Mouse (Mus musculus): ENCODE measurements around the gene Defb21. TPM values are rescaled to one million over a fixed set of nuclear protein-coding genes. Genes with fewer than 3 reads are reported as not detected.

The Defb21 gene
- polyA plus RNA-seq, 1 experiment from 2014 or later = not detected

DNA sequence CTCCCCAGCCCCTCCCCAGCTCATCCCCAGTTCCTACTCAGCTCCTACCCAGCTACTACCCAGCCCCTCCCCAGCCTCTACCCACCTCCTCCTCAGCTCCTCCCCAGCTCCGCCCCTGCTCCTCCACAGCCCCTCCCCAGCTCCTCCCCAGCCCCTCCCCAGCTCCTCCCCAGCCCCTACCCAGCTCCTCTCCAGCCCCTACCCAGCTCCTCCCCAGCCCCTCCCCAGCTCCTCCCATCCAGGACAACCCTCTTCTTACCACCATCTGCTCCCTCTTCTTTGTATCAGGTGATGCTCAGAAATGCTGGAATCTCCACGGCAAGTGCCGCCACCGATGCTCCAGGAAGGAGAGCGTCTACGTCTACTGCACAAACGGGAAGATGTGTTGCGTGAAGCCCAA is 39.6 kb downstream of the Defb21 start:
- Histone ChIP-seq H3K4me2 (replicated peaks) (no peak overlapping the region), H3K9ac (no peak overlapping the region), H3K9me3 (no peaks in the 10 kb centered on the region), H3K36me3 (no peaks in the 10 kb centered on the region), H3K4me1 (no peaks in the 10 kb centered on the region), H3K4me3 (no peak overlapping the region), H3K27ac (no peak overlapping the region), H3K27me3 (no peaks in the 10 kb centered on the region)
- no peak; the same call in 1 of the 2 replicates for ATAC-seq (ENCODE audit: low FRiP score, low read depth)
- WGBS = 37% methylated on average over 7 of the region's 8 CpGs

DNA sequence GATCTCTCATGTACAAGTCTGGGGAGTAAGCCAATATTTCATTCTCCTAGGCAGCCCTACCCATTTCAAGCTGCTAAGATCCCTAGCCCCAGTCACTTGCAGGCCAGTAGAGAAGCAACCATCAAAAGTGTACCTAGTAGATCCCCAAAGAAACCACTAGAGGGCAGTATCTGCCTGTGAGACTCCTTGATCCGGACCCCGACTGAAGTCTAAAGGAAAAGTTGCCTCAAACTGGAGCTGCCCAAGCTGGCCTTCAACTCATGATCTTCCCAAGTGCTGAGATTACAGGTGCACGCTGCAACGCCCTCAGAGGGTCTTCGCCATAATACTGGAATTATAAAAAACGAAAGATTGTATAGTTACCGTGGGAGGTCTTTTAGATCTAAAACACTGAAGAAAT is 43.0 kb downstream of the Defb21 start:
- no peak overlapping the region for H3K4me3 ChIP-seq
- no peak overlapping the region for H3K27ac ChIP-seq
- no peaks in the 10 kb centered on the region for H3K27me3 ChIP-seq
- H3K4me1 ChIP-seq = no peaks in the 10 kb centered on the region
- H3K9ac ChIP-seq = no peak overlapping the region
- H3K4me2 ChIP-seq (replicated peaks) = no peak overlapping the region
- WGBS = 10% methylated on average over 7 of the region's 7 CpGs
- H3K9me3 ChIP-seq = no peaks in the 10 kb centered on the region
- 0 out of 2 replicates have a peak, but pooled peaks have one; percentile 36 for ATAC-seq (ENCODE audit: low FRiP score, low read depth)
- no peaks in the 10 kb centered on the region for H3K36me3 ChIP-seq

GRCm38 (mm10) chr2:152616470-152616869 is 43.9 kb downstream of the Defb21 start:
- Histone ChIP-seq H3K4me1 (no peaks in the 10 kb centered on the region), H3K4me3 (no peak overlapping the region), H3K9me3 (no peaks in the 10 kb centered on the region), H3K9ac (no peak overlapping the region), H3K27me3 (no peaks in the 10 kb centered on the region), H3K27ac (no peak overlapping the region), H3K36me3 (no peaks in the 10 kb centered on the region), H3K4me2 (replicated peaks) (no peak overlapping the region)
- whole genome bisulfite sequencing = 72% methylated on average over 6 of the region's 6 CpGs
- no peak for ATAC-seq (ENCODE audit: low FRiP score, low read depth)

DNA sequence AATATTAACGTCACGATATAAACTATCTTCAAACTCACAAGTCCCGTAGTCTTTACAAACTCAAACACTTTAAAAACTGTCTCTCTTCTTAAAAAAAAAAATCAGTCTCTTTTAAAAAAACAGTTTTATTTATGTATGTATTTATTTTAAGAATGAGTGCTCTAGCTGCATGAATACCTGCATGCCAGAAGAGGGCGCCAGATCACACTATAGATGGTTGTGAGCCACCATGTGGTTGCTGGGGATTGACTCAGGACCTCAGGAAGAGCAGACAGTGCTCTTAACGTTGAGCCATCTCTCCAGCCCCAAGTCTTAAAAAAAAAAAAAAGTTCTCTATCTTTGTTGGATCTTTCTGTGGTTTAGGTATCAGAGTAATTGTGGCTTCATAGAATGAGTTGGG is 44.8 kb downstream of the Defb21 start:
- H3K4me3 ChIP-seq = no peak overlapping the region
- no peak overlapping the region for H3K27ac ChIP-seq
- no peak overlapping the region for H3K9ac ChIP-seq
- 59% methylated on average over 5 of the region's 5 CpGs for WGBS
- no peaks in the 10 kb centered on the region for H3K27me3 ChIP-seq
- H3K9me3 ChIP-seq = no peaks in the 10 kb centered on the region
- ATAC-seq (ENCODE audit: low FRiP score, low read depth) = no peak
- no peak overlapping the region for H3K4me2 ChIP-seq (replicated peaks)
- H3K36me3 ChIP-seq = no peaks in the 10 kb centered on the region
- no peaks in the 10 kb centered on the region for H3K4me1 ChIP-seq

DNA sequence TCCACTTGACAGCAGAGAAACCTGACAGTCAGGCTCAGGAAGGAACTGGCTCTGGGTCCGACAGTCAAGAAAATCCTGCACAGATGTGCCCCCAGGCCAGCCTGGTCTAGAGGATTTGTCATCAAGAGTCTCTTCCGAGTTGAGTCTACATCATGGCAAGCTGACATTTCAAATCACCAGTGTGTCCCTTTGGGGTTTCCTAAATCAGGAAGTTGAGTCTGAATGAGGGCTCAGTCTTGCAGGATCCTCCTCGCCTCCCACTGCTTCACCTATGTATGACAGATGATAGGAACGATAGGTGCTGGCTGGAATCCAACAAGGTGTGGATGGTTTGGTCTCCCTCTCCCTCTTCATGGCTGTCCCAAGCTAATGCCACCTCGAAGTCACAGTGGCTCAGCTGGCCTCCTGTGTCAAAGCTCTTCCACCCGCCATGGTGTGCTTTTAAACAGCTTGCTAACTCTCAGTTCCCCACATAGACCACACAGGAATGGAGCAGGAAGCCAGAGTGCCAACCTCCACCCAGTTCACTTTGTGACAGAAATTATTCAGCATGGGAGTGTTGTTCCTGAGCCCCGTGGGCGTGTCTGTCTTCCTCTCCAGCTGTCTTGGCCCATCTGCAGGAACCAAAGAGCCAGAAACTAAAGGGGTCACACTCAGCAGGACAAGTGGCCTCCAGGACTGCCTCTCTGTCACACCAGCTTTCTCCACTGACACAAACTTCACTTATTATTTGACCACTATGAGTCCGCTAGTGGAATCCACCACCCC is 48.0 kb downstream of the Defb21 start:
- Histone ChIP-seq H3K27me3 (peaks cover 16% of the 10 kb centered on the region), H3K9me3 (no peaks in the 10 kb centered on the region), H3K9ac (no peak overlapping the region), H3K4me1 (no peaks in the 10 kb centered on the region), H3K4me3 (no peak overlapping the region), H3K4me2 (replicated peaks) (no peak overlapping the region), H3K27ac (no peak overlapping the region), H3K36me3 (no peaks in the 10 kb centered on the region)
- WGBS = 71% methylated on average over 9 of the region's 9 CpGs
- ATAC-seq (ENCODE audit: low FRiP score, low read depth) = no peak

GRCm38 (mm10) chr2:152622151-152622550 is 49.6 kb downstream of the Defb21 start:
- Histone ChIP-seq H3K4me3 (no peak overlapping the region), H3K4me2 (replicated peaks) (no peak overlapping the region), H3K27me3 (peaks cover 32% of the 10 kb centered on the region), H3K27ac (no peak overlapping the region), H3K9me3 (no peaks in the 10 kb centered on the region), H3K4me1 (peaks cover 8% of the 10 kb centered on the region), H3K9ac (no peak overlapping the region), H3K36me3 (no peaks in the 10 kb centered on the region)
- no peak for ATAC-seq (ENCODE audit: low FRiP score, low read depth)
- 75% methylated on average over 13 of the region's 13 CpGs for WGBS

GRCm38 (mm10) chr2:152622953-152623352 is 50.4 kb downstream of the Defb21 start, which contains the start of gene Defb25:
Defb25 (minus strand) TSS chr2:152623053.
- Histone ChIP-seq H3K4me1 (peaks cover 15% of the 10 kb centered on the region), H3K4me3 (no peak within 1 kb of the TSS), H3K36me3 (no peaks in the 10 kb centered on the region), H3K27me3 (peaks cover 40% of the 10 kb centered on the region), H3K9me3 (no peaks in the 10 kb centered on the region), H3K9ac (no peak within 1 kb of the TSS), H3K4me2 (replicated peaks) (no peak within 1 kb of the TSS), H3K27ac (no peak within 1 kb of the TSS)
- no peak for ATAC-seq (ENCODE audit: low FRiP score, low read depth)
- WGBS = 70% methylated on average over 7 of the region's 7 CpGs

Other genes with a start within 250 kb of the Defb21 start
- gene Rbck1, start 240.1 kb upstream of the Defb21 start, polyA plus RNA-seq (2015; fragmentation: Nextera tagmentation; extraction: Ambion mirVana) = 83.3 and 86.9 TPM in 2 replicates
- 1.5 and 2.2 TPM in 2 replicates for gene Trib3, start 228.7 kb upstream of the Defb21 start, polyA plus RNA-seq (2015; fragmentation: Nextera tagmentation; extraction: Ambion mirVana)
- gene Nrsn2, start 196.1 kb upstream of the Defb21 start, polyA plus RNA-seq (2015; fragmentation: Nextera tagmentation; extraction: Ambion mirVana) = 4.4 and 4.6 TPM in 2 replicates
- gene Sox12, start 174.7 kb upstream of the Defb21 start, polyA plus RNA-seq (2015; fragmentation: Nextera tagmentation; extraction: Ambion mirVana) = 11.3 and 11.9 TPM in 2 replicates
- gene Zcchc3, start 157.7 kb upstream of the Defb21 start, polyA plus RNA-seq (2015; fragmentation: Nextera tagmentation; extraction: Ambion mirVana) = 45.5 and 48.6 TPM in 2 replicates
- 0.18 and 0.19 TPM in 2 replicates for gene 6820408C15Rik, start 157.2 kb upstream of the Defb21 start, polyA plus RNA-seq (2015; fragmentation: Nextera tagmentation; extraction: Ambion mirVana)
- not detected in 2 replicates for gene Defb23, start 108.1 kb upstream of the Defb21 start, polyA plus RNA-seq (2015; fragmentation: Nextera tagmentation; extraction: Ambion mirVana)
- not detected in 2 replicates for gene Defb20, start 95.7 kb upstream of the Defb21 start, polyA plus RNA-seq (2015; fragmentation: Nextera tagmentation; extraction: Ambion mirVana)
- gene Defb22, start 82.6 kb upstream of the Defb21 start, polyA plus RNA-seq (2015; fragmentation: Nextera tagmentation; extraction: Ambion mirVana) = not detected in 2 replicates
- gene Defb26, start 61.1 kb upstream of the Defb21 start, polyA plus RNA-seq (2015; fragmentation: Nextera tagmentation; extraction: Ambion mirVana) = not detected in 2 replicates
- gene Defb28, start 54.5 kb upstream of the Defb21 start, polyA plus RNA-seq (2015; fragmentation: Nextera tagmentation; extraction: Ambion mirVana) = not detected in 2 replicates
- not detected in 2 replicates for gene Defb29, start 32.6 kb upstream of the Defb21 start, polyA plus RNA-seq (2015; fragmentation: Nextera tagmentation; extraction: Ambion mirVana)
- not detected in 2 replicates for gene Gm17416, start 3.4 kb upstream of the Defb21 start, polyA plus RNA-seq (2015; fragmentation: Nextera tagmentation; extraction: Ambion mirVana)
- gene Defb19, start 7.6 kb downstream of the Defb21 start, polyA plus RNA-seq (2015; fragmentation: Nextera tagmentation; extraction: Ambion mirVana) = not detected in 2 replicates
- not detected in 2 replicates for gene Defb45, start 26.7 kb downstream of the Defb21 start, polyA plus RNA-seq (2015; fragmentation: Nextera tagmentation; extraction: Ambion mirVana)
- not detected in 2 replicates for gene Defb36, start 31.6 kb downstream of the Defb21 start, polyA plus RNA-seq (2015; fragmentation: Nextera tagmentation; extraction: Ambion mirVana)
- gene Defb25, start 50.3 kb downstream of the Defb21 start, polyA plus RNA-seq (2015; fragmentation: Nextera tagmentation; extraction: Ambion mirVana) = 2.0 TPM in 1 of 2 replicates, not detected in the other
- gene Rem1, start 54.2 kb downstream of the Defb21 start, polyA plus RNA-seq (2015; fragmentation: Nextera tagmentation; extraction: Ambion mirVana) = 2.1 and 2.9 TPM in 2 replicates
- 156 and 159 TPM in 2 replicates for gene H13, start 96.7 kb downstream of the Defb21 start, polyA plus RNA-seq (2015; fragmentation: Nextera tagmentation; extraction: Ambion mirVana)
- gene Mcts2, start 114.3 kb downstream of the Defb21 start, polyA plus RNA-seq (2015; fragmentation: Nextera tagmentation; extraction: Ambion mirVana) = 29.2 and 30.0 TPM in 2 replicates
- 232 and 236 TPM in 2 replicates for gene Id1, start 163.5 kb downstream of the Defb21 start, polyA plus RNA-seq (2015; fragmentation: Nextera tagmentation; extraction: Ambion mirVana)
- gene Cox4i2, start 181.4 kb downstream of the Defb21 start, polyA plus RNA-seq (2015; fragmentation: Nextera tagmentation; extraction: Ambion mirVana) = 32.0 and 34.4 TPM in 2 replicates

All from limb, embryonic 13.5 days (tissue).